Mouse (Mus musculus) liver, embryonic 14.5 days (tissue): ENCODE data around the gene Edem3. TPM values are rescaled to one million over a fixed set of nuclear protein-coding genes. Genes with fewer than 3 reads are reported as not detected.

ENCODE experiments used
- ATAC-seq: fragments of 200-750 bp; cut with Nextera tagmentation; 2 replicates; pipeline ENCODE4 v1.8.0; 2017; ENCODE audit warnings: moderate number of reproducible peaks, mild to moderate bottlenecking, moderate library complexity; ENCODE audit not compliant: insufficient read depth
- DNase-seq, 3 experiments: peaks; one replicate each; pipeline ENCODE4 v3.0.0-alpha.2; 2012 to 2013; ENCODE audit warnings: low read depth in 3 of 3, low spot score in 3 of 3
- H3K27ac ChIP-seq: fragments of 300-500 bp; sonication (generic); 2 replicates; pipeline ENCODE4 v1.5.1; 2014; ENCODE audit warnings: moderate library complexity, mild to moderate bottlenecking, control low read depth, inconsistent platforms
- H3K27me3 ChIP-seq: fragments of 300-500 bp; sonication (generic); 2 replicates; pipeline ENCODE4 v1.6.1; 2014; ENCODE audit warnings: mild to moderate bottlenecking, low read length, moderate library complexity; ENCODE audit not compliant: control insufficient read depth, insufficient read depth
- H3K36me3 ChIP-seq: fragments of 300-500 bp; sonication (generic); replicated peaks from 2 replicates; pipeline ENCODE4 v1.6.1; 2014; ENCODE audit warnings: low read depth; ENCODE audit not compliant: control insufficient read depth, insufficient read depth
- H3K4me1 ChIP-seq, 2 experiments: fragments of 200-500 bp in 1 of 2; fragments of 300-500 bp in 1 of 2; sonication (generic) in 1 of 2; replicated peaks; 2 replicates each; pipeline ENCODE4 v1.6.1; 2012 to 2014; ENCODE audit warnings: antibody characterized with exemption in 1 of 2, inconsistent platforms in 1 of 2, low read length in 1 of 2; ENCODE audit not compliant: control insufficient read depth in 2 of 2, insufficient read depth in 2 of 2
- H3K4me2 ChIP-seq: fragments of 300-500 bp; sonication (generic); 2 replicates; pipeline ENCODE4 v1.6.1; 2014; ENCODE audit warnings: low read depth, mild to moderate bottlenecking, control low read depth, moderate library complexity
- H3K4me3 ChIP-seq, 2 experiments: fragments of 200-500 bp in 1 of 2; fragments of 300-500 bp in 1 of 2; sonication (generic) in 1 of 2; 2 replicates each; pipeline ENCODE4 v1.5.1; 2012 to 2014; ENCODE audit warnings: low read depth in 2 of 2, low read length in 2 of 2, mild to moderate bottlenecking in 2 of 2, control low read depth in 1 of 2, inconsistent platforms in 1 of 2, moderate library complexity in 1 of 2; ENCODE audit not compliant: insufficient read depth in 1 of 2
- H3K9ac ChIP-seq: fragments of 300-500 bp; sonication (generic); replicated peaks from 2 replicates; pipeline ENCODE4 v1.6.1; 2014; ENCODE audit warnings: mild to moderate bottlenecking, control low read depth, moderate library complexity
- H3K9me3 ChIP-seq: fragments of 300-500 bp; sonication (generic); 2 replicates; pipeline ENCODE4 v1.6.1; 2016; ENCODE audit warnings: low read length, mixed read lengths; ENCODE audit not compliant: control insufficient read depth
- CTCF ChIP-seq: IDR thresholded peaks from 2 replicates; pipeline ENCODE4 v1.5.1; 2016; ENCODE audit warnings: antibody characterized with exemption, low read depth, control low read depth
- EP300 ChIP-seq: IDR thresholded peaks from 2 replicates; pipeline ENCODE4 v1.6.1; 2016; ENCODE audit warnings: antibody characterized with exemption, low read depth
- WGBS: fragments of 180-500 bp; shearing (Covaris S2); extraction: QIAGEN DNeasy Blood & Tissue Kit; methylation state at CpG from one replicate; pipeline ENCODE4 v1.1.7; 2014; ENCODE audit not compliant: insufficient replicate concordance; 5-methylcytosine and 5-hydroxymethylcytosine counted together
- polyA plus RNA-seq, 2 experiments: library from polyadenylated mRNA; depleted of rRNA in 1 of 2; stranded (reverse) in 1 of 2; unstranded in 1 of 2; fragments of >200 nt; fragmentation: Nextera tagmentation in 1 of 2; extraction: Ambion mirVana in 1 of 2; gene quantifications; 2 replicates each; pipeline versions ENCODE4 v1.2.1 to v1.2.3; 2012 to 2014

The Edem3 gene
- polyA plus RNA-seq, 2 experiments = 4.3 to 6.1 TPM

GRCm38 (mm10) chr1:151723771-151724170 is 31.4 kb upstream of the Edem3 start:
- DNase-seq (no peak), ATAC-seq (no peak)
- H3K36me3 ChIP-seq = no peaks in the 10 kb centered on the region
- no peaks in the 10 kb centered on the region for H3K27me3 ChIP-seq
- no peak overlapping the region for H3K27ac ChIP-seq
- H3K9ac ChIP-seq = no peak overlapping the region
- no peak for TF ChIP-seq CTCF
- TF ChIP-seq EP300 = no peak
- peaks cover 0 to 7% of the 10 kb centered on the region in 2 experiments; a peak in 2 of 4 replicates for H3K4me1 ChIP-seq
- no peaks in the 10 kb centered on the region for H3K9me3 ChIP-seq
- WGBS = 61% methylated on average over 4 of the region's 4 CpGs
- H3K4me2 ChIP-seq = no peak overlapping the region
- H3K4me3 ChIP-seq = no peak overlapping the region

- Histone ChIP-seq H3K4me3 (no peak overlapping the region), H3K4me1 (peaks cover 0 to 7% of the 10 kb centered on the region in 2 experiments; a peak in 2 of 4 replicates), H3K9me3 (no peaks in the 10 kb centered on the region), H3K9ac (no peak overlapping the region), H3K4me2 (no peak overlapping the region), H3K36me3 (no peaks in the 10 kb centered on the region), H3K27me3 (no peaks in the 10 kb centered on the region), H3K27ac (no peak overlapping the region)
- 17% methylated on average over 2 of the region's 2 CpGs for WGBS
- ATAC-seq (no peak), DNase-seq (no peak)
- TF ChIP-seq EP300 (no peak), CTCF (no peak)
Measured at GRCm38 (mm10) chr1:151725590-151725989, 29.6 kb upstream of the Edem3 start.

- no peak overlapping the region for H3K27ac ChIP-seq
- ATAC-seq (no peak), DNase-seq (no peak)
- WGBS = 78% methylated on average over 6 of the region's 6 CpGs
- no peak for TF ChIP-seq CTCF
- no peak for TF ChIP-seq EP300
- H3K27me3 ChIP-seq = no peaks in the 10 kb centered on the region
- H3K4me2 ChIP-seq = no peak overlapping the region
- peaks cover 0 to 5% of the 10 kb centered on the region in 2 experiments; a peak in 2 of 4 replicates for H3K4me1 ChIP-seq
- H3K4me3 ChIP-seq = no peak overlapping the region
- no peaks in the 10 kb centered on the region for H3K36me3 ChIP-seq
- H3K9me3 ChIP-seq = no peaks in the 10 kb centered on the region
- H3K9ac ChIP-seq = no peak overlapping the region
Measured at GRCm38 (mm10) chr1:151726358-151726757, 28.8 kb upstream of the Edem3 start.

- WGBS = 34% methylated on average over 4 of the region's 4 CpGs
- Histone ChIP-seq H3K9me3 (no peaks in the 10 kb centered on the region), H3K27me3 (no peaks in the 10 kb centered on the region), H3K4me2 (no peak overlapping the region), H3K27ac (no peak overlapping the region), H3K36me3 (no peaks in the 10 kb centered on the region), H3K4me1 (peaks cover 0 to 7% of the 10 kb centered on the region in 2 experiments; a peak in 2 of 4 replicates), H3K9ac (no peak overlapping the region), H3K4me3 (no peak overlapping the region)
- DNase-seq (no peak), ATAC-seq (no peak)
- no peak for TF ChIP-seq CTCF
- no peak for TF ChIP-seq EP300
Measured at GRCm38 (mm10) chr1:151728141-151728540, 27.0 kb upstream of the Edem3 start.

- peaks cover 10 to 14% of the 10 kb centered on the region in 2 experiments for H3K4me1 ChIP-seq
- H3K9ac ChIP-seq = no peak overlapping the region
- 59% methylated on average over 2 of the region's 2 CpGs for WGBS
- H3K9me3 ChIP-seq = no peaks in the 10 kb centered on the region
- H3K4me3 ChIP-seq = no peak overlapping the region
- DNase-seq (no peak), ATAC-seq (no peak)
- no peaks in the 10 kb centered on the region for H3K36me3 ChIP-seq
- no peaks in the 10 kb centered on the region for H3K27me3 ChIP-seq
- H3K27ac ChIP-seq = no peak overlapping the region
- no peak overlapping the region for H3K4me2 ChIP-seq
- no peak for TF ChIP-seq CTCF
- no peak for TF ChIP-seq EP300
Measured at GRCm38 (mm10) chr1:151737146-151737545, 18.0 kb upstream of the Edem3 start.
